Mouse (Mus musculus): ENCODE data around the gene Entpd2. TPM values are rescaled to one million over a fixed set of nuclear protein-coding genes. Genes with fewer than 3 reads are reported as not detected.

Entpd2 gene
- 0.11 TPM in 1 of 2 replicates, not detected in the other for polyA plus RNA-seq (2016; fragmentation: Nextera tagmentation; extraction: Ambion mirVana)

GRCm38 (mm10) chr2:25395721-25396596 is at the start of gene Entpd2:
TSS of gene Entpd2 (plus strand) at chr2:25395874.
- DNase-seq (ENCODE audit: extremely low spot score, low spot score): no peak
- H3K4me1 ChIP-seq: peaks cover 31% of the 10 kb centered on the region
- WGBS: under 1% methylated on average over 57 of the region's 57 CpGs
- H3K36me3 ChIP-seq (replicated peaks): no peaks in the 10 kb centered on the region
- no peak within 1 kb of the TSS for H3K27ac ChIP-seq
- no peaks in the 10 kb centered on the region for H3K9me3 ChIP-seq
- H3K4me3 ChIP-seq: peak within 1 kb of the TSS; percentile 52
- peaks cover 77% of the 10 kb centered on the region for H3K27me3 ChIP-seq (ENCODE audit: poor library complexity, severe bottlenecking)

- no peaks in the 10 kb centered on the region for H3K27me3 ChIP-seq (ENCODE audit: poor library complexity, severe bottlenecking)
- no peak for DNase-seq (ENCODE audit: extremely low spot score, low spot score)
- WGBS: 94% methylated on average over 7 of the region's 7 CpGs
- H3K9me3 ChIP-seq: no peaks in the 10 kb centered on the region
- H3K4me3 ChIP-seq: no peak overlapping the region
- peaks cover 100% of the 10 kb centered on the region for H3K36me3 ChIP-seq (replicated peaks)
- no peak overlapping the region for H3K27ac ChIP-seq
- H3K4me1 ChIP-seq: no peaks in the 10 kb centered on the region
Measured at GRCm38 (mm10) chr2:25348162-25348561, 47.5 kb upstream of the Entpd2 start.

GRCm38 (mm10) chr2:25349499-25349898 is 46.2 kb upstream of the Entpd2 start:
- 94% methylated on average over 4 of the region's 4 CpGs for WGBS
- H3K27ac ChIP-seq: no peak overlapping the region
- no peak for DNase-seq (ENCODE audit: extremely low spot score, low spot score)
- peaks cover 93% of the 10 kb centered on the region for H3K36me3 ChIP-seq (replicated peaks)
- H3K4me1 ChIP-seq: no peaks in the 10 kb centered on the region
- no peaks in the 10 kb centered on the region for H3K27me3 ChIP-seq (ENCODE audit: poor library complexity, severe bottlenecking)
- H3K9me3 ChIP-seq: no peaks in the 10 kb centered on the region
- no peak overlapping the region for H3K4me3 ChIP-seq

GRCm38 (mm10) chr2:25350701-25351100 is 45.0 kb upstream of the Entpd2 start:
- Histone ChIP-seq H3K4me3 (no peak overlapping the region), H3K4me1 (peaks cover 10% of the 10 kb centered on the region), H3K27ac (no peak overlapping the region), H3K9me3 (no peaks in the 10 kb centered on the region), H3K27me3 (ENCODE audit: poor library complexity, severe bottlenecking) (no peaks in the 10 kb centered on the region), H3K36me3 (replicated peaks) (peaks cover 81% of the 10 kb centered on the region)
- DNase-seq (ENCODE audit: extremely low spot score, low spot score): no peak
- 93% methylated on average over 3 of the region's 3 CpGs for WGBS

- no peaks in the 10 kb centered on the region for H3K27me3 ChIP-seq (ENCODE audit: poor library complexity, severe bottlenecking)
- peaks cover 46% of the 10 kb centered on the region for H3K36me3 ChIP-seq (replicated peaks)
- H3K9me3 ChIP-seq: no peaks in the 10 kb centered on the region
- H3K4me1 ChIP-seq: peaks cover 23% of the 10 kb centered on the region
- no peak overlapping the region for H3K27ac ChIP-seq
- no peak for DNase-seq (ENCODE audit: extremely low spot score, low spot score)
- no peak overlapping the region for H3K4me3 ChIP-seq
- WGBS: 94% methylated on average over 6 of the region's 6 CpGs
Measured at GRCm38 (mm10) chr2:25354211-25354610, 41.5 kb upstream of the Entpd2 start.

GRCm38 (mm10) chr2:25355419-25356066 is 40.1 kb upstream of the Entpd2 start:
- Histone ChIP-seq H3K27ac (peak overlapping the region; percentile 80), H3K4me3 (peak overlapping the region; percentile 58), H3K36me3 (replicated peaks) (peaks cover 33% of the 10 kb centered on the region), H3K4me1 (peaks cover 23% of the 10 kb centered on the region), H3K27me3 (ENCODE audit: poor library complexity, severe bottlenecking) (no peaks in the 10 kb centered on the region), H3K9me3 (no peaks in the 10 kb centered on the region)
- WGBS: 44% methylated on average over 18 of the region's 18 CpGs
- DNase-seq (ENCODE audit: extremely low spot score, low spot score): no peak

GRCm38 (mm10) chr2:25356208-25357079 is 39.2 kb upstream of the Entpd2 start, which contains the start of gene Dpp7:
TSS of gene Dpp7 (minus strand) at chr2:25356359.
- peak; percentile 89 for DNase-seq (ENCODE audit: extremely low spot score, low spot score)
- H3K27me3 ChIP-seq (ENCODE audit: poor library complexity, severe bottlenecking): no peaks in the 10 kb centered on the region
- H3K9me3 ChIP-seq: no peaks in the 10 kb centered on the region
- 9% methylated on average over 13 of the region's 13 CpGs for WGBS
- H3K4me1 ChIP-seq: peaks cover 23% of the 10 kb centered on the region
- peak within 1 kb of the TSS; percentile 80 for H3K27ac ChIP-seq
- peak within 1 kb of the TSS; percentile 58 for H3K4me3 ChIP-seq
- peaks cover 24% of the 10 kb centered on the region for H3K36me3 ChIP-seq (replicated peaks)

GRCm38 (mm10) chr2:25359848-25360247 is 35.8 kb upstream of the Entpd2 start:
- Histone ChIP-seq H3K27ac (no peak overlapping the region), H3K4me3 (no peak overlapping the region), H3K9me3 (no peaks in the 10 kb centered on the region), H3K36me3 (replicated peaks) (no peaks in the 10 kb centered on the region), H3K4me1 (peaks cover 26% of the 10 kb centered on the region), H3K27me3 (ENCODE audit: poor library complexity, severe bottlenecking) (peaks cover 27% of the 10 kb centered on the region)
- no peak for DNase-seq (ENCODE audit: extremely low spot score, low spot score)
- WGBS: 85% methylated on average over 4 of the region's 4 CpGs

GRCm38 (mm10) chr2:25363478-25364178 is 32.0 kb upstream of the Entpd2 start:
- no peaks in the 10 kb centered on the region for H3K36me3 ChIP-seq (replicated peaks)
- peaks cover 14% of the 10 kb centered on the region for H3K4me1 ChIP-seq
- H3K27me3 ChIP-seq (ENCODE audit: poor library complexity, severe bottlenecking): peaks cover 48% of the 10 kb centered on the region
- no peaks in the 10 kb centered on the region for H3K9me3 ChIP-seq
- DNase-seq (ENCODE audit: extremely low spot score, low spot score): no peak
- H3K4me3 ChIP-seq: no peak overlapping the region
- H3K27ac ChIP-seq: no peak overlapping the region
- WGBS: 65% methylated on average over 13 of the region's 13 CpGs

- 90% methylated on average over 4 of the region's 4 CpGs for WGBS
- Histone ChIP-seq H3K4me3 (peak overlapping the region; percentile 69; the same call in 1 of the 2 replicates), H3K36me3 (replicated peaks) (no peaks in the 10 kb centered on the region), H3K27ac (no peak overlapping the region), H3K27me3 (ENCODE audit: poor library complexity, severe bottlenecking) (peaks cover 52% of the 10 kb centered on the region), H3K9me3 (no peaks in the 10 kb centered on the region), H3K4me1 (peaks cover 14% of the 10 kb centered on the region)
- no peak for DNase-seq (ENCODE audit: extremely low spot score, low spot score)
Measured at GRCm38 (mm10) chr2:25364313-25364712, 31.4 kb upstream of the Entpd2 start.

GRCm38 (mm10) chr2:25364761-25365090 is 30.9 kb upstream of the Entpd2 start:
- no peaks in the 10 kb centered on the region for H3K9me3 ChIP-seq
- 26% methylated on average over 9 of the region's 9 CpGs for WGBS
- peak overlapping the region; percentile 69 for H3K4me3 ChIP-seq
- H3K27ac ChIP-seq: no peak overlapping the region
- peaks cover 14% of the 10 kb centered on the region for H3K4me1 ChIP-seq
- DNase-seq (ENCODE audit: extremely low spot score, low spot score): no peak
- no peaks in the 10 kb centered on the region for H3K36me3 ChIP-seq (replicated peaks)
- peaks cover 53% of the 10 kb centered on the region for H3K27me3 ChIP-seq (ENCODE audit: poor library complexity, severe bottlenecking)
